Mouse (Mus musculus): Measurements from ENCODE around the gene Txk. TPM values are rescaled to one million over a fixed set of nuclear protein-coding genes. Genes with fewer than 3 reads are reported as not detected.

Txk gene
- polyA plus RNA-seq, 1 experiment from 2014 or later, result 0.23 TPM

DNA sequence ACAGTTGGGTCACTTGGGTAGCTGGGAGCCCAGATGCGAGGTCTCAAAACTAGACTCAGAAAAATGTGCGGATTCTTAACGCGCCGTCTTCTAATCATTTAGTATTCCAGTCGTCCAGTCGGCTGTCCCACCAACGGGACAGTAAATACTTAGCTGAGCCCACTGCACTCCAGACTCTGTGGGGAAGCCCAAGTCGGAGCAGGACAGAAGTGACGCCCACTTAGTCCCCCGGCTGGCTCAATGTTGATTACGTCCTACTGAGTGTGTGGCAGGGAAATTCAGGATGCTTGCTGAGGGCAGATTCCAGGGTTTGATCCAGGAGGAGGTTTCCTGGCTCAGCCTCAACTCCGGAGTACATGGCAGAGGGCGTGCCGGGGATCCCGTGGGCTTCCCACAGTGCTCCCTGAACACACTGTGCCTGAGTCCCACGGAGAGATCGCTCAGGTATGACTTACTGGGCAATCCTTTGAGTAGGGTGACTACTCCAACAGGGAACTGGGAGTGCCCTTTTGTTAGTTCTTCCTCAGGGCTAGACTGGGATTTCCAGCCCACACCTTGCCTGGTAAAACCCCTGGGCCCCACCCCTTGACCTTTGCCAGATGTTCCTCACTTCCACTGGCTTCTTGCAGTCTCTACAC is 104.5 kb downstream of the Txk start:
- peak; percentile 31 for ATAC-seq (replicated peaks; ENCODE audit: low FRiP score, low TSS enrichment, low read depth)
- WGBS, result 6% methylated on average over 18 of the region's 18 CpGs
- H3K9me3 ChIP-seq (ENCODE audit: control insufficient read depth, low read length), result no peaks in the 10 kb centered on the region
- H3K27ac ChIP-seq (ENCODE audit: low read depth), result peak overlapping the region; percentile 4; the same call in 1 of the 2 replicates
- H3K9ac ChIP-seq (ENCODE audit: low read length), result peak overlapping the region; percentile 47
- H3K4me2 ChIP-seq (ENCODE audit: low read length), result peak overlapping the region; percentile 76
- peak; percentile 59 for DNase-seq (ENCODE audit: low spot score)
- H3K36me3 ChIP-seq (ENCODE audit: control insufficient read depth, insufficient read depth, low read length), result no peaks in the 10 kb centered on the region
- peaks cover 4% of the 10 kb centered on the region for H3K4me1 ChIP-seq (replicated peaks; ENCODE audit: control insufficient read depth, insufficient read depth, low read length)
- peaks cover 4% of the 10 kb centered on the region; the same call in 1 of the 2 replicates for H3K27me3 ChIP-seq (replicated peaks; ENCODE audit: control insufficient read depth, insufficient read depth, low read length)
- H3K4me3 ChIP-seq (ENCODE audit: low read depth, low read length), result peak overlapping the region; percentile 52

DNA sequence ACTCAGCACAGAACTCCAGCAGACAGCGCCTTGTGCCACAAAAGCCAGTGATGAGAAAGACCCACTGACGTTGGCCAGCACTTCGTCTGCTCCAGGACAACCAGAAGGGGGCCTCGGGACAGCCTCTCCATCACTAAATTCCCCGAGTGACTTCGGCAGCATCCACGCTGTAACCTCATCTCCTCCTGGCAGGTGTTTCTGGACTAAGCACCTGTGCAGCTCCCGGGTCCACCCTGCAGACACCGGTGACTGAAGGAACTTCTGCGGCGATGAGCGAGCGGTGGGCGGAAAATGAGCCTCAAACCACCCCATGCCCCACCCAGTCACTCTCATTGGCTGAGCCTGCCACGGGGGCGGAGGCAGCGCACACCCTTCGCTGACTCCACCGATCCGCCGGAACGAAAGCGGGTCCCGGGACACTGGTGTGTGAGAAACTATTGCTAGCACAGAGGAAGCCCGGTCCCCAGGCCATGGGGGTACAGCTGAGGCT is 105.1 kb downstream of the Txk start, which contains the start of gene Nipal1:
Nipal1 (plus strand) TSS at position 378 of the 490 bp plus-strand sequence.
- ATAC-seq (replicated peaks; ENCODE audit: low FRiP score, low TSS enrichment, low read depth) (peak; percentile 93), DNase-seq (ENCODE audit: low spot score) (peak; percentile 90)
- H3K4me3 ChIP-seq (ENCODE audit: low read depth, low read length), result peak within 1 kb of the TSS; percentile 52
- H3K9me3 ChIP-seq (ENCODE audit: control insufficient read depth, low read length), result no peaks in the 10 kb centered on the region
- H3K36me3 ChIP-seq (ENCODE audit: control insufficient read depth, insufficient read depth, low read length), result no peaks in the 10 kb centered on the region
- peak within 1 kb of the TSS; percentile 76 for H3K4me2 ChIP-seq (ENCODE audit: low read length)
- H3K27me3 ChIP-seq (replicated peaks; ENCODE audit: control insufficient read depth, insufficient read depth, low read length), result peaks cover 4% of the 10 kb centered on the region; the same call in 1 of the 2 replicates
- peaks cover 4% of the 10 kb centered on the region; the same call in 1 of the 2 replicates for H3K4me1 ChIP-seq (replicated peaks; ENCODE audit: control insufficient read depth, insufficient read depth, low read length)
- H3K27ac ChIP-seq (ENCODE audit: low read depth), result peak within 1 kb of the TSS; percentile 4; the same call in 1 of the 2 replicates
- peak within 1 kb of the TSS; percentile 47 for H3K9ac ChIP-seq (ENCODE audit: low read length)
- under 1% methylated on average over 25 of the region's 25 CpGs for WGBS

DNA sequence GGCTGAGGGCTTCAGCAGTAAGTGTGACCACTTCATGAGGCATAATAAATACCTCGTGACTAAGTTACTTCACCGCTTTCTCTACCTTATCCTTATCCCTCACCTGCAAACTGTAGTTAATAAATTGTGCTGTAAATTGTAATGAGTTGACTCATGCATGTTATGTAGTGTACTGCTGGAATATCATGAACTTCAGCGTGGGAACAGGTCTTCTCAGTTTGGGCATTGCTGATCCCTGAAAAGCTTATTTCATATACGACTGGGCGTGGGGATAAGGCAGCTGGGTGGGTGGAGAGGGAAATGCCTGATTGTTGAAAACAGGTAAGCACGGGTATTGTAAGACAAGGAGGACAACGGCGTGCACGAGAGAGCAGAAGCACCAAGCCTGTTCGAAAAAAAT is 105.6 kb downstream of the Txk start:
- no peak overlapping the region; the same call in 1 of the 2 replicates for H3K9ac ChIP-seq (ENCODE audit: low read length)

GRCm38 (mm10) chr5:72646131-72646530 is 106.4 kb downstream of the Txk start:
- DNase-seq (ENCODE audit: low spot score), result no peak
- H3K27ac ChIP-seq (ENCODE audit: low read depth), result no peak overlapping the region
- no peak for ATAC-seq (replicated peaks; ENCODE audit: low FRiP score, low TSS enrichment, low read depth)
- no peak overlapping the region for H3K4me2 ChIP-seq (ENCODE audit: low read length)
- H3K27me3 ChIP-seq (replicated peaks; ENCODE audit: control insufficient read depth, insufficient read depth, low read length), result peaks cover 4% of the 10 kb centered on the region; the same call in 1 of the 2 replicates
- 34% methylated on average over 10 of the region's 10 CpGs for WGBS
- no peak overlapping the region for H3K4me3 ChIP-seq (ENCODE audit: low read depth, low read length)
- H3K36me3 ChIP-seq (ENCODE audit: control insufficient read depth, insufficient read depth, low read length), result no peaks in the 10 kb centered on the region
- H3K9me3 ChIP-seq (ENCODE audit: control insufficient read depth, low read length), result no peaks in the 10 kb centered on the region
- peaks cover 4% of the 10 kb centered on the region; the same call in 1 of the 2 replicates for H3K4me1 ChIP-seq (replicated peaks; ENCODE audit: control insufficient read depth, insufficient read depth, low read length)
- H3K9ac ChIP-seq (ENCODE audit: low read length), result no peak overlapping the region

More for the DNA sequence above, 105.6 kb downstream of the Txk start:
- ATAC-seq (replicated peaks; ENCODE audit: low FRiP score, low TSS enrichment, low read depth) (peak; percentile 29), DNase-seq (ENCODE audit: low spot score) (no peak)
- H3K4me3 ChIP-seq (ENCODE audit: low read depth, low read length), result peak overlapping the region; percentile 52
- no peak overlapping the region for H3K27ac ChIP-seq (ENCODE audit: low read depth)
- peaks cover 4% of the 10 kb centered on the region; the same call in 1 of the 2 replicates for H3K27me3 ChIP-seq (replicated peaks; ENCODE audit: control insufficient read depth, insufficient read depth, low read length)
- no peaks in the 10 kb centered on the region for H3K36me3 ChIP-seq (ENCODE audit: control insufficient read depth, insufficient read depth, low read length)
- peak overlapping the region; percentile 76 for H3K4me2 ChIP-seq (ENCODE audit: low read length)
- H3K4me1 ChIP-seq (replicated peaks; ENCODE audit: control insufficient read depth, insufficient read depth, low read length), result peaks cover 4% of the 10 kb centered on the region; the same call in 1 of the 2 replicates
- WGBS, result 24% methylated on average over 10 of the region's 10 CpGs
- H3K9me3 ChIP-seq (ENCODE audit: control insufficient read depth, low read length), result no peaks in the 10 kb centered on the region

Other genes starting within 250 kb of the Txk start
- 0.16 and 0.27 TPM in 2 replicates for gene Corin, start 248.3 kb downstream of the Txk start, polyA plus RNA-seq (2014; fragmentation: Nextera tagmentation; extraction: Ambion mirVana)
- gene Nfxl1, start 193.1 kb downstream of the Txk start, polyA plus RNA-seq (2014; fragmentation: Nextera tagmentation; extraction: Ambion mirVana), result 22.5 and 24.0 TPM in 2 replicates
- gene Zar1, start 171.5 kb downstream of the Txk start, polyA plus RNA-seq (2014; fragmentation: Nextera tagmentation; extraction: Ambion mirVana), result not detected in 2 replicates
- 0.57 and 0.65 TPM in 2 replicates for gene Gm5868, start 165.2 kb downstream of the Txk start, polyA plus RNA-seq (2014; fragmentation: Nextera tagmentation; extraction: Ambion mirVana)
- not detected in 2 replicates for gene Cnga1, start 108.5 kb downstream of the Txk start, polyA plus RNA-seq (2014; fragmentation: Nextera tagmentation; extraction: Ambion mirVana)
- gene Nipal1, start 105.0 kb downstream of the Txk start, polyA plus RNA-seq (2014; fragmentation: Nextera tagmentation; extraction: Ambion mirVana), result 13.2 and 15.2 TPM in 2 replicates
- gene Tec, start 115.7 kb upstream of the Txk start, polyA plus RNA-seq (2014; fragmentation: Nextera tagmentation; extraction: Ambion mirVana), result 10.6 and 13.7 TPM in 2 replicates
- gene Slain2, start 161.5 kb upstream of the Txk start, polyA plus RNA-seq (2014; fragmentation: Nextera tagmentation; extraction: Ambion mirVana), result 20.5 and 20.9 TPM in 2 replicates
- not detected in 2 replicates for gene Gm10135, start 221.9 kb upstream of the Txk start, polyA plus RNA-seq (2014; fragmentation: Nextera tagmentation; extraction: Ambion mirVana)

Data from intestine, embryonic 14.5 days (tissue).